Mouse (Mus musculus) thymus, postnatal 36 days (tissue): ENCODE data around the gene Slc10a7.
"Not testable (repeated sequence)": the region's sequence is repeated elsewhere in the genome, so short reads cannot be mapped to it uniquely, and the experiment has no call there.

Source experiments
- DNase-seq, 2 experiments: peaks; one replicate each; pipeline ENCODE4 v3.0.0; 2022; ENCODE audit warnings: mixed read lengths in 2 of 2

Slc10a7 gene

DNA sequence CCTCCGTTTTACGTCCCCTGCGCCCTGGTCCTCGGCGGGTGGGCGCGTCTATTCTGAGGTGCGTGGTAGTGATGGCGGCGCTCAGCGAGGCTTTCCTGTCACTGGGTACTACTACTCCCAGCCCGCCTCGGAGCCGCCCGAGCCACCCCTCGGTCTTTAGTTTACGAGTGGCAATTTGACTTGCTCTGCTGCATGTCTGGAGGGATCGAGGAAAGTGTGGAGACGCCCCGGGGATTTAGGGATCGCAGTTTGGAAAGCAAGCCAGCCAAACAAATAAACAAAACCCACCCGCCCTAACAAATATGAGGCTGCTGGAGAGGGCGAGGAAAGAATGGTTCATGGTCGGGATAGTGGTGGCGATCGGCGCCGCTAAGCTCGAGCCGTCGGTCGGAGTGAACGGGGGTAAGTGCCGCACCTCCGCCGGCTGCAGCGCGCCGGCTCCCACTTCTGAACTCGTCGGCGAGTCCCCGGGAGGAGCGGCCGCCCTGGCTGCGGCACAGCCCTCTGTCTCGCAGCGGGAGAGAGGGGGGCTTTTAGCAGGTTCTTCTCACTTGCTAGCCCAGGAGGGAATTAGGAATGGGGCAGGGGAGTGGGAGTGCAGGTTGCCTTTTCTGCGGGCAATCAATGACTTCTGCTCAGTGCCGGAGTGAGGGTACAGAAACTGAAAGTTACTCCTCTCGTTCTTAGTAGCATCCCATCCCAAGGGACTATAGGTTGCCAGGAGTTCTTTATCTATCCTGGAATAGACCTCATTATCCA lies at the start of gene Slc10a7:
TSS of gene Slc10a7 (plus strand) at position 74 of the 759 bp plus-strand sequence.
- DNase-seq = peak; percentile 84 to 86

DNA sequence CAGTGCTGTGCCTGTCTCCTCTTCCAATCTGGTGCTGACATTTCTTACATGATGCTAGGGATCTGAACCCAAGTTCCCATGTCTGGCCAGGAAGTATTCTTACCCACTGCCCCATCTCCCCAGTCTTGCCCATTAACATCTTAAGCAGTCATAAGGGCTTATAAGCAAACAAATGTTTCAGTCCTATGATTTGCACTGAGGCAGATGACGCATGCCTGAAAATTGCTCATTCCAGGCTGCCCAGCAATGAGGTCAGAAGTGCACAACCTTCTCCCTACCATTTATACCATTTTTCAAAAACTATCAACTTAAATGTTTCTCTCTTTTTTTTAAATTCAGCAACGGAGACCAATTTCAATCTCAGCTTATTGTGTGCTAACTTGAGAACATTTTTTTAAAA lies 45.2 kb upstream of the Slc10a7 start:
- DNase-seq = no peak

DNA sequence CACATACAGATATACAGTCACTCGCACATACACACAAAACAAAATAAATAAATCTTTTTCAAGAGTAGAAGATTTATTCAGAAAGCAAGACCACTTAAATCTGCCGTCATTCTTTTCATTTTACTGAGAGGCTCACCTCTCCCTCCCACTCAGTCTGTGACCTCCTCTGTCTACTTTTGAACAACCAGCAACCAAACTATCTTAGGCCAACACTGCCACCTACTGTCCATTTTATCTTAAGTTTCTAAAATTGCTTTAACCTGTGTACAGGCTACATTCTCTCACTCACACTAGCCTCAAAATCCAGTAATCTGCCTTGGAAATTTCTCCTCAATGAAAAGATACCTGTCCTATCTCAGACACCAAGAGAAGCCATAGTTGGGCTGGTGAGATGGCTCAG lies 41.3 kb upstream of the Slc10a7 start:
- no peak for DNase-seq

DNA sequence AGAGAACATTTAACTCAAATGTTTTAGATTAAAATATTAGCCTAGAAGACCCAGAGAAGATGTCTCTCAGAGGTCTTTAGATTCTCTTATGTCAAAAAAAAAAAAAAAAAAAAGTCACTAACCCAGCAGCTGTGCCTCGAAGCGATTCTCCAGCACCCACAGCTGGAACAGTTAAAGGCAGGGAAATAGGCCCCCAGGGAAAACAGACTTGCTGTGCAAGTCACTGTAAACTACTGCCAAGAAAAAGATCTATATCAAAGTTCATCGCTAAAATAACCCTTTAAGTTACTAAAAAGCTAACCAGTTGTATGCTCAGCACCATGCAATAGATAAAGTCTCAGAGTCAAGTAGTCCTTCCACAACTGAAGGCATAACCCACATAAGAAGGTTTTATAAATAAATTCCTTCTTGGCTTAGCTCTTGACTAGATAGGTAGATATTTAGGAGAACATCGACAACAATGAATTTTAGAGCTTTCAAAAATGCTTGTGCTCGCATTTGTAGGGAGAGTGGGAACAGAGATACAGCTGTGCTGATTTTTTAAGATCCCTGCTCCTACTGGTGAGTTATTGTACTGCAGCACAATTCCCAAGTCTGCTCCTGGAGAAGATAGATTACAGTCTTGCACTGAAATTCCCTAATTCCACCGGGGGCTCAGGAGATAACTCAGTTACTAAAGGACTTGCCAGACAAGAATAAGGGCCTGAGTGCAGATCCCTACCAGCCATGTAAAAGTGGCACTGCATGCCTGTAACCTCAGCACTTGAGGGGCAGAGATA lies 31.9 kb upstream of the Slc10a7 start:
- no peak for DNase-seq

DNA sequence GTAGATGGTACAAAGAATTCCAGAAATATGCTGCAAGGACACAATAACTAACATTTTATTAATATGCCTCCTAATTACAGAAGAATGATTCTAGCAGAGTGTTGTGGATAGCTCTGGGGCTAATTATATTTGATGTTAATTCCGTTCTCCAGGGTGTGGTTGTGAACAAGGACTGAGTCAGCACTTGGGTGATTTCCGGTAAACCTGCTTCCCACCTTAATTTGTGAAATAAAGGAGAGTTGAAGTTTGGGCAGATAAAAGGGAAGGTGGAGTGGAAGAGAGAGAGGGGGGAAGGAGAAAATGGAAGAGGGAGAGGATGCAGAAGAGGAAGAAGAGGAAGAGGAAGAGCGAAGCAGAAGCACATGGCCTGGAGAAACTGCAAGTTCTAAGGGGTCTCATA lies 19.4 kb upstream of the Slc10a7 start:
- no peak for DNase-seq

DNA sequence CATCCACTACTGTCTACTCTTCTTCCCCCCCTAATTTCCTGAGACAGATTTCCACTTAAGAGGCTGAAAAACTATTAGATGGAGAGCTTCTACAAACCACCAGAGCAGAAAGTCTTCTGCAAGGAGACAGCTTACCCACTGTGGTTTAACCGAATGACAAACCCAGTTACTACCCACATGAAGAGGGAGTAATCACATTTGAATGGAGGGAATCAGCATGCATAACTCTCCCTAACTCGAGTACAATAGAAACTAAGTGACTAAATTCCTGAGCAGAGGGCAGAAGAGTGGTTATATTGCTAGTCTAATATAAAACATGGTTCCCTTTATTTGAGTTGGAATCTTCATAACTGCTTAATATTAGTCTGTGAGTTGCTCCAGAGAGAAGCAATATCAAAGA lies 16.1 kb upstream of the Slc10a7 start:
- DNase-seq = no peak

DNA sequence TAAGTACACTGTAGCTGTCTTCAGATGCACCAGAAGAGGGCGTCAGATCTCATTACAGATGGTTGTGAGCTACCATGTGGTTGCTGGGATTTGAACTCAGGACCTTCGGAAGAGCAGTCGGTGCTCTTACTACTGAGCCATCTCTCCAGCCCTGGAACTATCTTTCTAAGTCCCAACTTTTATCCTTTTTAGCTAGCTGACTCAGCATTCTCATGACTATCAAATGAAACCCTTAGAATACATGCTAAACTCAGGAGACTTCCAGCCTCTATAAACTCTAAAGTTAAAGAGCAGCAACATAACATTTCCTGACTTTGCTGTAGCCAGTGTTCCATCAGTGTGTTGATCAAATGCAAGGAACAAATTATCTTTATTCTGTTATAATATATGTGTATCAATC lies 12.9 kb upstream of the Slc10a7 start:
- not testable (repeated sequence) for DNase-seq

DNA sequence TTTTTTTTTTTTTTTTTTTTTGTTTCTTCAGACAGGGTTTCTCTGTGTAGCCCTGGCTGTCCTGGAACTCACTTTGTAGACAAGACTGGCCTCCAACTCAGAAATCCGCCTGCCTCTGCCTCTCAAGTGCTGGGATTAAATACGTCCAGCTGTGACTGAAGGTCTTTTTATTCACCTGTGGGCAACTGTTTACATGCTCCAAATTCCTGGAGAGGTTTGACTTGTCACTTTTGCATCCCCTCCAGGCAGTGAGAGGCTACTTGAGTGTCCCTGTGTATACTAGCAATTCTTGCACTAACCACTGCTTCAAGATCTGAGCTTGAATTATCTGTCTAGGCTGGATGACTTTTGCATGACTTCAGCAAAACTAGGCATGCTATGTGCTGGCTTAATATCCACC lies 6.4 kb upstream of the Slc10a7 start:
- no peak for DNase-seq

DNA sequence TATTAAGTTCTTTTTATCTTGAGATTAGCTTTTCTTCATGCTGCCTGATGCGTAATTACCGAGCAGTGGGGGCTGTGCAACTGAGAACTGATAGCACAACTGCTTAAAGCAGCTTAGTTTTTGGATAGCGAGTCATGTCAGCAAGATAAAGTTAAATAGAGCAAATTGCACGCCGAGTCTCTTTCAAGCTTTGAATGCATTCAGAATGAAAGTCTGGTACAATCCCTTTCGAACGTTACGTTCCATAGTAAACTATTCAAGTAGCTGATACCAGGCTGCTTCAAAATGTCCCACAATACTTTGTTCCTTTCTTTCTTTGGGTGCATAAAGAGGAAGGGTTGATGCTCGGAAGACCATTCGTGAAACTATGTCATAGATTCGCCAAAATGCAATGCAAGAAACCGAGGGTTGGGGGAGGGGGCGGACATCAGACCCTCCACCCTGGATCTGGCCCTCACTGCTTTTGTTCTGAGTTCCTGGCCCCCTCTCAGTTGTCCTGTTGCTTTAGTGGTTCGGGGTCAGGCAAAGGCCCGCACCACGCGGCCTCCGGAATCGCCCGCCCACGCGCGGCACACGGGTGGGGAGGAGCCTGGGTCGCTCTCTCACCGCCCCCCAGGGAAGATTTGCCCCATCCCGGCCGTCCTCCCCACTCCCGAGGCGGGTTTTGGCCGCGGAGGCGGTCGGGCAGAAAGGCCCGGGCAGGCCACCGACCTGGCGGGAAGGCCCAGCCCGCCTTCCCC lies 997 bp upstream of the Slc10a7 start:
- peak; percentile 60 to 63 for DNase-seq

DNA sequence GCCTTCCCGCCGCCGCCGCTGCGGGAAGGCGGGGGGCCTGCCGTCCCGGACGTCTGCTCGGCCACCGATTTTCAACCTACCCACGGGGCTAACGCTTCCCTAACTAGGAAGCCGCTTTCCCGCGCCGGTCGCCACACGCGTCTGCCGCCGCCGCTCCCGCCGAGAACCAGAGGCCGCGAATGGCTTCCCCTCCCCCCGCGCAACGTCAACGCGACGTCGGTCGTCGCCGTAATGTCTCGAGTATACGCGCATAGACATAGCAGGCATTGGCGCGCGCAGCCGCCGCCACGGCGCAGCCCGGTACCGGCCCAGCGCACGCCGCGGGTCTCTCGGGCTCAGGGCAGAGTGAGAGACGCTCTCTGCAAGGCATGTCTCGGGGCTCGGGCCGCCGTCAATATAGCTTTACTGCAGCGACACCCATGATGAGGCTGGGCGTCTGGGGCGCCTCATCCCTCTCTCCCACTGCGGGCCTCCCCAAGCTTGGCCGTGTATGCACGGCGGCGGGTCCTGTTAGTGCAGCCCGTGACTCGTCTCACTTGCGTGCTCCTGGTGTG lies 350 bp upstream of the Slc10a7 start, which contains the start of gene Rbmxl1:
TSS of gene Rbmxl1 (minus strand) at position 180 of the 554 bp plus-strand sequence.
- peak; percentile 88 to 90 for DNase-seq

DNA sequence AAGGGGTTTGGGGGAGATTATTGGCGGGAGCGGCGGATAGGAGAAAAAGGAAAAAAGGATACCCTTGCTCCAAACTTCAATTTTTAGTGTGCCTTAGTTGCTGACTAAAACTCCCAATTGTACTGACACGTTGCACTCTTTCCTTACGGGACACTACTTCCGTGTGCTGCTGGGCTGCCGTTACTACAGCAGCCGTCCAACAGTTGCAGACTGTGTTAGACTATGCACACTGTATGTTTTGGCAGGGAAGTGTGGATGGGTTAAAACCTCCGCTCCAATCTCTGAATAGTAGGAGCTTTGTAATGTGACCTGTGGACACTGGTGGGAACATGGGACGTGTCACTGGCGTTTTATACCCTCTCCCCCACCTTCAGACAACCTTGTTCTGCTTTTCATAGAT lies 948 bp downstream of the Slc10a7 start:
- DNase-seq = peak in 1 of 2 experiments; percentile 8

DNA sequence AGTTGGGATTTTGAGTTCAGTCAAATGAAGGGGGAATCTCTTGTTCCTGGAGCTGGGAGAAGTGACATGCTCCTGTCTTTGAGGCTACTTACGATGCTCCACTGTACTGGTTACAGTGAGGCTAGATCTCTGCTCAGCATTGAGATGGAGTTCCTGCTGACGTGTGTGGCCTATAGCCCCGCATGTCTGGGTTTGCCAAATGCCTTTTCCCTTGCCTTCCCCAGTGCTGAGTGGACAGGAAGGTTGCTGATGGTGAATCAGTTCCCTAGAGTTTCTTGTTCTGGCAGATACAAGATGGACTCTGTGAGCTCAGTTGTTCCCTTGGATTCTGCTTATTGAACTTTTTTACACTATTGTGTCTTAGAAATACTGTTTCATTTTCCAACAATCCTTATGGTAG lies 1.8 kb downstream of the Slc10a7 start:
- DNase-seq = no peak

DNA sequence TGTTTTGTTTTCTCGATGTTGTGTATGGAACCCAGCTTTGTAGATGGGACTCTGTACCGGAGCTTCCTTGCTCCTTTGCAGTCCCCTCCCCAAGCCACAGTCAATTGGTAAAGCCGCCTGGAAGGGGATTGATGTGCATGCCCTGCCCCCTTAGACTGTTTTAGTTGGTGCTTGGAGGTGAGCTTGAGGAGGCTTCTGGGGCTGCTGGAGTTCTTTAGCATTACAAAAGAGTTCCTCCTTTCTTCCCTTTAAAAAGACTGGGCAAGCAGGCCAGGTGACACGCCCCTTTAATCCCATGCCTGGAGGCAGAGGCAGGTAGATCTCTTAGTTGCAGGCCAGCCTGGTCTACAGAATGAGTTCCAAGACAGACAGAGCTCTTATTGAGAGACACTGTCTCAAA lies 4.0 kb downstream of the Slc10a7 start:
- DNase-seq = no peak

DNA sequence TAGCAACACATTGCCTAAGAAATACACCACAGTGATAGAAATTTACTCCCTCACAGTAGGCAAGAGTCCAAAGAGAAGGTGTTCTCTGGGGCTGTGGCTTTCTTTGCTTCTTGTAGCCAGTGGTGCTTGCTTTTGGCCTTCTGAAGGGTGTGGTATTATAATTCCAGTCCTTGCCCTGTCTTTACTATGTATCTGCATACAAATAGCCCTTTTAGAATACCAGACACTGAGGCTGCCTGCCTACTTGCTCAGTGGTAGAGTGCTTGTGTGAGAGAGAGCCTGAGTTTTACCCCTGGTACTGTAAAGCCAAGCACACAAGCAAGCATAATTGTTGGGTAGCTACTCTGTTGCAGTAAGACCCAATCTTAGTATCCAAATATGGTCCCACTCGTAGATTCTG lies 5.6 kb downstream of the Slc10a7 start:
- DNase-seq = no peak

DNA sequence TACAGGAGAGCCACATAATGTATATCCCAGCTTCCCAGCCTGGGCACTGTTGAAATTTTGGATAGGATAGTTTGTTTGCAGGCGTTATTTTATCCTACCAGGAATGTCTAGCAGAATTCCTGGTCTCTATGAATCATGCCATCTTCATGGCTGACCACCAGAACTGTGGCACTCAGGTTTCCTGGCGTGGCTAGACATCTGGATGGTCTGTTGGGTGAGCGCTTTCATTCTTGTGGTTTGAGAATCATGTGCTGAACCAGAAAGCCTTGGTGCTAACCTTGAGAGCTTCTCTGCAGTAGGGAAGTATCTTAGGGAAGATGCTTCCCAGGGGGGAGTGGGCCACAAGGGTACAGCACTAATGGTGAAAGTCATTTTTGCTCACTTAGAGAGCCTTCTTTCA lies 6.0 kb downstream of the Slc10a7 start:
- DNase-seq = no peak

DNA sequence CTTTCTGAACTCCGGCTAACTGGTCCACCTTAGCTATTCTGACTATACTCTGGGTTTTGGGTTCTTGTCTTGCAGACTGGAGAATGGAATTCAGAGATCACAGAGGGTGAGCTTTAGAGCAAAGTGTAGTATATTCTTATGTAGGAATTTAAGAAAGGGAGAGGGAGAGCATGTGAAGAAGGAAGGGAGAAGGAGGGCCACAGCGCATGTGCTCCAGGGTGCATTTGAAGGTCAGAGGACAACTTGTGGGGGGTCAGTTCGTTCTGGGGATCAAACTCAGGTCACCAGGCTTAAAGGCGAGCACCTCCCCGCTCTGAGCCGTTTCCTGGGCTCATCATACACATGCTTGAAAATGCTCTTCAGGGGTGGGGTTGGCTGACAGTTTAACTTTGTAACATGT lies 24.8 kb downstream of the Slc10a7 start:
- DNase-seq = no peak

DNA sequence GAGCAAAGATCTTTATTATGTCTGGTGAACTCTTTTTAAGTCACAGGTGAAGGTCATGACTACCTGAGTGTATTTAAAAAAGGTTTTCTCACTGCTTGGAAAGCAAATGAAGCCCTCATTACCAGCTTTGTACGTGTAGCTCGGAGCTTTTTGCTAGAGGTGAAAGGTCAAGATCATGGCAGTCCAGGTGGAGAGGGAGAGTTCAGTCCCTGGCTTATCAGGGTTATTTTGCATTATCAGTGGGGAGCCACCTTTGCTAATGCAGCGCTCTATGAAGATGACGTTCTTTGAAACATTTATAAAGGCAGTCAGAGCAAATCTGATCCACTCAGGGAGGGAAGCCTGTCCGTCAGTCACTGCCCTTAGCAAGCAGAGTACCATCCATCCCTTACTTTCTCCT lies 27.6 kb downstream of the Slc10a7 start:
- DNase-seq = no peak

DNA sequence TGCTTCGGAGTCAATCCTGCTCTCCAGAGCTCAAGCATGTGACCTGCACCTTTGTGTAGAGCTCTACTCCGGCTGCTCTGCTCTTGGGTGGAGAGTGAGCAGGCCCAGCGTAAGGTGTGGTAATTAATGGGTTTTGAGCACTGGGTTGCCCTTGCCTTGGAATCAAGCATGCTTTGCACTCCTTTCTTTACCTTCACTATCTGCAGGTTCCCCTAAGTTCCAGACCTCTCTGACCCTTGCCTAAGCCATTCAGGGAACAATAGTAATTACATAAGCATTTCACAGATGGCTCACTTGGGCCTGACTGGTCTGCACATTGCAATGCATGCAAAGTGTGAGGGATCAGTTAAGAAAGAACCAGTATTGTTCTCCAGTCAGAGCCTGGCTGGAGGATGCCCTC lies 28.6 kb downstream of the Slc10a7 start:
- DNase-seq = no peak

DNA sequence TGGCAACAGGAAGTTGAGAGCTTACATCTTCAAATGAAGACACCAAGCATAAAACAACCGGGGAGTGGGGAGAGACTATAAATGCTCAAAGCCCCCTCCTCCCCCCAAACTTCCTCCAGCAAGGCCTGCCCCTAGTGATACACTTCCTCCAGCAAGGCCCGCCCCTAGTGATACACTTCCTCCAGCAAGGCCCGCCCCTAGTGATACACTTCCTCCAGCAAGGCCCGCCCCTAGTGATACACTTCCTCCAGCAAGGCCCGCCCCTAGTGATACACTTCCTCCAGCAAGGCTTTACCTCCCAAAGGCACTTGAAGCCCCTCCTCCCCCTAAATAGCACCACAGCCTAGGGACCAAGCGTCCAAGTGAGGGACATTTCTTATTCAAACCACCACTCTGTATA lies 33.5 kb downstream of the Slc10a7 start:
- not testable (repeated sequence) for DNase-seq

DNA sequence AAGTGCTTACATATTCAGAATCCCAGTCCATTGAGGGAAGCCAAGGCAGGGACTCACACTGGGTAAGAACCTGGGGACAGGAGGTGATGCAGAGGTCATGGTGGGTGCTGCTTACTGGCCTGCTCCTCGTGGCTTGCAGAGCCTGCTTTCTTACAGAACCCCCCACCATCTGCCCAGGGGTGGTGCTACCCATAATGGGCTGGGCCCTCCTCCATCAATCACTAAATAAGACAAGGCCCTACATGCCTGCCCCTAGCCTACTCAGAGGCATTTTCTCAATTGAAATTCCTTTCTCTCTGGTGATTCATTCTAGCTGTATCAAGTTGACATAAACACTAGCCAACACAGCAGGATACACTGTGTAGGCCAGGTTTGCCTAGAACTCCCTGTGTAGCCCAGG lies 34.5 kb downstream of the Slc10a7 start:
- DNase-seq = no peak

DNA sequence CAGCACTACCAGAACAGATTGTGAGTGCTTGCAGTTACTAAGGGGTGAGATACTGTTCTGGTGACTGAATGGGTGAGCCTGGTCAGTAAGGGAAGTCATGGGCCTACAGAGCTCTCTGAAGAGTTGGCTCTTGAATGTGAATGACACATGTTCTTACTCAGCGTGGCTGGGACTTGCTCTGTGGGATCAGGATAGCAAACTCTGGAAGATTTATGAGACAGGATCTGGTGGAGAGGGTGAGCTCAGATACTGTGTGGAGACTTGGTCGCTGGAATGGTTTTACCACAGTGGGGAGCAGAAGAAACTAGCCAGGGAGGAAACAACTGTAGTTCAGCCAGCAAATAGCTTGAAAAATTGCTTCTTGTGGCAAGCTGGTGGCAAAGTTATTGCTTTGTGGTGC lies 35.4 kb downstream of the Slc10a7 start:
- no peak for DNase-seq

DNA sequence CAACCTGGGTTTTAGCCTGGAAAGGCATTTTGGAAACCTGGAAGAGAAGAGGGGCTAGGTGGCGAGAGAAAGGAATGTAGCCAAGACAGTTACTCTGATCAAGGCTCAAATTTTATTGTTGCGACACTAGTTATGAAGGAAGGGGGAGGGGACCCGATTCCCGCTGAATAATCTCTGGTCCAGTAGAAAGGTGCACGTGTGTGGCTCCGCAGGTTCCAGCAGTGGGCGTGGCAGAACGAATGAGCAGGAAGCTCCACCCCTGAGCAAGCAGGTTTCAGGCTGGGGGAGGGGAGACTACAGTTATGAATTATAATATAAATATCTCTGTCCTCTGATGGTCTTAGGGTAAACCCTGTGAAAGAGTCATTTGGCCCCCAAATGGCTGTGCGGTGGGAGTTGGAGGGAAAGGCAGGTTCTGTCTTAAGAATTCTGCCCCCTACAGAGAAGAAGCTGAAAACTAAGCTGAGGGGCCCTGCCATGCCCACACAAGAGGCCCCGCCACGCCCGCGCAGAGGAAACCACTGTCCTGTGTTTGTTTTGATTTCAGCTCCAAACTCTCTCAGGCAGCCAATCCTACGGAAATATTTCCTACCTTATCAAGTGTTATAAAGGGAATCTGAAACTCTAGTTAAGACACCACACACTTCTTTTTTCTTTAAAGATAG lies 36.1 kb downstream of the Slc10a7 start:
- not testable (repeated sequence) for DNase-seq
